Mouse (Mus musculus) E14TG2a.4 (cell line): ENCODE results near the gene Mvd.

Source experiments
- CTCF ChIP-seq: conservative IDR thresholded peaks from 2 replicates; pipeline ENCODE4 v1.5.1; 2014; ENCODE audit warnings: low read length
- NANOG ChIP-seq: IDR thresholded peaks from 2 replicates; pipeline ENCODE4 v1.6.1; 2014; ENCODE audit warnings: borderline replicate concordance, low read length, mixed read lengths

- TF ChIP-seq CTCF (no peak), NANOG (no peak)
Observed at GRCm38 (mm10) chr8:122393717-122394116, 49.5 kb downstream of the Mvd start.
